Mouse (Mus musculus) CD4-positive, CD25-positive, alpha-beta regulatory T cell (primary cell): ENCODE measurements around the gene Cga. TPM values are rescaled to one million over a fixed set of nuclear protein-coding genes. Genes with fewer than 3 reads are reported as not detected.

ENCODE experiments used
- polyA plus RNA-seq: library from polyadenylated mRNA; unstranded; fragments of 100-300 nt; shearing (Covaris generic); gene quantifications from one replicate; pipeline ENCODE4 v1.2.1, GENCODE M21; 2017

The Cga gene
- polyA plus RNA-seq, result not detected

DNA sequence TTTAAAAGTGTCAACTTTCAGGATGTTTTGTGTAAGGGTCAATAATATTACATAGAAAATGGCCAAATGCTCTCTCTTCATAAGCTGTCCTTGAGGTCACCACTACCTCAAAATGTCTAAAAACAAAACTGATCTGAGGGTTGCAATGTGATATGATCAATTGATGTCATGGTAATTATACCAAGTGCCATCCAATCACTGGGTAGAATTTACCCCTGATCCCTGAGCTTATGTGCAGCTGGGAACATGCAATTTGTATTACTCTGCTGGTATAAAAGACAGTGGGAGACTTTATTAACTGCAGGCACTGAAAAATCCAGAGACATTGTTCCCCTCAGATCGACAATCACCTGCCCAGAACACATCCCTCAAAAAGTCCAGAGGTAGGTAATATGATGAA is at the start of gene Cga:
Gene Cga (plus strand): TSS at position 301 of the 400 bp plus-strand sequence.

DNA sequence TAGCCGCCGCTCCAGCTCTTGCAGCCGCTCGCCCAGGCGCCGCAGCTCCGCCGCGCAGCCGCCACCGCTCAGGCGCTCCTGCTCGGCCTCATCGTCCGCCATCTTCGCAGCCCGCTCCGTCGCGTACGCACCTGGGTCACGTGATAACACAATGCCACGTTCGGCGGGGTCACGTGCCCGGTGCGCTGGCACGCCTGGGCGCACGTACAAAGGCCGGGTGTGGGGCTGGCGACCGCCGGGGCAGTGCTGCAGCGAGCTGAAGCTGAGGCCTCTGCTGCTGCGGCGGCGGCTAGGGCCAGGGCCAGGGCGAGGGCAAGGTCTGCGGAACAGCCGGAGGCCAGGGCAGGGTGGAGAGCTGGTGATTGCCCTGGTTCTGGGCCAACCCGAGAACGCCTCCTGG is 10.8 kb upstream of the Cga start, which contains the start of gene Zfp292:
Gene Zfp292 (minus strand): TSS at position 143 of the 400 bp plus-strand sequence.

Other genes with a start within 250 kb of the Cga start
- 27.4 TPM for gene Slc35a1, start 206.3 kb upstream of the Cga start, polyA plus RNA-seq
- not detected for gene Cfap206, start 163.6 kb upstream of the Cga start, polyA plus RNA-seq
- not detected for gene Gm136, start 137.5 kb upstream of the Cga start, polyA plus RNA-seq
- 78.3 TPM for gene Smim8, start 115.4 kb upstream of the Cga start, polyA plus RNA-seq
- gene Zfp292, start 10.8 kb upstream of the Cga start, polyA plus RNA-seq, result 49.7 TPM